Comparison of ENCODE assay signal across 28 mouse cellular contexts in genomic region chr10:128124831-128125230, GRCm38 (mm10).
"Had no signal": no experiment of that assay in that cellular context is flagged by ENCODE, and none has a peak within 500 bp of the region (broad histone marks: within the 10 kb centered on the region; RNA-seq: fewer than 3 reads in every experiment).

No protein-coding gene starts in this region.

- H3K9ac ChIP-seq: embryonic facial prominence, embryonic 12.5 days; embryonic facial prominence, embryonic 13.5 days; embryonic facial prominence, embryonic 15.5 days; forebrain, embryonic 12.5 days; forebrain, embryonic 13.5 days; forebrain, embryonic 15.5 days; forebrain, postnatal 0 days had no signal

- H3K4me3 ChIP-seq: embryonic facial prominence, embryonic 10.5 days; embryonic facial prominence, embryonic 12.5 days; embryonic facial prominence, embryonic 13.5 days; embryonic facial prominence, embryonic 15.5 days; erythroblast, embryonic 14.5 days; forebrain, embryonic 10.5 days; forebrain, embryonic 12.5 days; forebrain, embryonic 13.5 days; forebrain, embryonic 15.5 days; gastrocnemius, adult 2 months; heart, adult 2 months had no signal

- DNase-seq: cerebellum, adult 2 months; cerebellum, adult 8-10 months; cerebellum, adult 9-10 months; cerebellum, adult 9-11 months; cerebellum, postnatal 10 days; cerebellum, postnatal 14 days; cerebellum, postnatal 25 days; cerebellum, postnatal 36 days; embryo, embryonic 11 days; forebrain, postnatal 0 days; gastrocnemius, adult 2 months; gastrocnemius, postnatal 10 days; gastrocnemius, postnatal 14 days; gastrocnemius, postnatal 25 days; gastrocnemius, postnatal 36 days; heart, adult 18-20 months; heart, adult 2 months had no signal

- ATAC-seq: forebrain, embryonic 13.5 days; forebrain, embryonic 14.5 days; forebrain, embryonic 15.5 days; forebrain, embryonic 16.5 days; forebrain, postnatal 0 days had no signal

- H3K9me3 ChIP-seq: embryonic facial prominence, embryonic 10.5 days; embryonic facial prominence, embryonic 12.5 days; embryonic facial prominence, embryonic 13.5 days; embryonic facial prominence, embryonic 15.5 days; forebrain, embryonic 10.5 days; forebrain, embryonic 12.5 days; forebrain, embryonic 13.5 days; forebrain, embryonic 15.5 days had no signal

- H3K27me3 ChIP-seq: embryonic facial prominence, embryonic 12.5 days; embryonic facial prominence, embryonic 13.5 days; embryonic facial prominence, embryonic 15.5 days; forebrain, embryonic 12.5 days; forebrain, embryonic 13.5 days; forebrain, embryonic 15.5 days had no signal

- H3K4me2 ChIP-seq: embryonic facial prominence, embryonic 12.5 days; embryonic facial prominence, embryonic 13.5 days; embryonic facial prominence, embryonic 15.5 days; forebrain, embryonic 12.5 days; forebrain, embryonic 13.5 days; forebrain, embryonic 15.5 days had no signal

- H3K4me1 ChIP-seq: embryonic facial prominence, embryonic 10.5 days; embryonic facial prominence, embryonic 12.5 days; embryonic facial prominence, embryonic 13.5 days; embryonic facial prominence, embryonic 15.5 days; forebrain, embryonic 10.5 days; forebrain, embryonic 12.5 days; forebrain, embryonic 13.5 days; forebrain, embryonic 15.5 days had no signal

- H3K27ac ChIP-seq: embryonic facial prominence, embryonic 10.5 days; embryonic facial prominence, embryonic 12.5 days; embryonic facial prominence, embryonic 13.5 days; embryonic facial prominence, embryonic 15.5 days; forebrain, embryonic 10.5 days; forebrain, embryonic 12.5 days; forebrain, embryonic 13.5 days; forebrain, embryonic 15.5 days; gastrocnemius, adult 2 months; heart, adult 2 months had no signal
